Mouse (Mus musculus): ENCODE measurements around the gene Sft2d1. TPM values are rescaled to one million over a fixed set of nuclear protein-coding genes. Genes with fewer than 3 reads are reported as not detected.

The Sft2d1 gene
- total RNA-seq, 1 experiment from 2014 or later, result 56.3 TPM

- ATAC-seq (replicated peaks in 1 of 2; ENCODE audit: insufficient read depth in 1 of 2, low FRiP score in 2 of 2, low TSS enrichment in 1 of 2, low read depth in 1 of 2, poor library complexity in 2 of 2, severe bottlenecking in 2 of 2), result no peak
These were observed 30.6 kb downstream of the Sft2d1 start for GRCm38 (mm10) chr17:8341360-8341963.

- peak; percentile 67 to 69; a peak in 3 of 4 replicates for ATAC-seq (replicated peaks in 1 of 2; ENCODE audit: insufficient read depth in 1 of 2, low FRiP score in 2 of 2, low TSS enrichment in 1 of 2, low read depth in 1 of 2, poor library complexity in 2 of 2, severe bottlenecking in 2 of 2)
These were observed 31.8 kb downstream of the Sft2d1 start for GRCm38 (mm10) chr17:8342706-8343105.

- ATAC-seq (replicated peaks in 1 of 2; ENCODE audit: insufficient read depth in 1 of 2, low FRiP score in 2 of 2, low TSS enrichment in 1 of 2, low read depth in 1 of 2, poor library complexity in 2 of 2, severe bottlenecking in 2 of 2), result no peak
These were observed 32.5 kb downstream of the Sft2d1 start for GRCm38 (mm10) chr17:8343416-8343815.

- ATAC-seq (replicated peaks in 1 of 2; ENCODE audit: insufficient read depth in 1 of 2, low FRiP score in 2 of 2, low TSS enrichment in 1 of 2, low read depth in 1 of 2, poor library complexity in 2 of 2, severe bottlenecking in 2 of 2), result no peak
These were observed 36.9 kb downstream of the Sft2d1 start for GRCm38 (mm10) chr17:8347765-8348285.

- ATAC-seq (replicated peaks in 1 of 2; ENCODE audit: insufficient read depth in 1 of 2, low FRiP score in 2 of 2, low TSS enrichment in 1 of 2, low read depth in 1 of 2, poor library complexity in 2 of 2, severe bottlenecking in 2 of 2), result no peak
These were observed 38.0 kb downstream of the Sft2d1 start for GRCm38 (mm10) chr17:8348941-8349340.

- ATAC-seq (replicated peaks in 1 of 2; ENCODE audit: insufficient read depth in 1 of 2, low FRiP score in 2 of 2, low TSS enrichment in 1 of 2, low read depth in 1 of 2, poor library complexity in 2 of 2, severe bottlenecking in 2 of 2), result no peak
These were observed 40.2 kb downstream of the Sft2d1 start for GRCm38 (mm10) chr17:8351088-8351487.

GRCm38 (mm10) chr17:8355692-8356091 is 44.8 kb downstream of the Sft2d1 start, which contains the start of gene T2:
T2 (plus strand) TSS chr17:8355992.
- no peak for ATAC-seq (replicated peaks in 1 of 2; ENCODE audit: insufficient read depth in 1 of 2, low FRiP score in 2 of 2, low TSS enrichment in 1 of 2, low read depth in 1 of 2, poor library complexity in 2 of 2, severe bottlenecking in 2 of 2)

- ATAC-seq (replicated peaks in 1 of 2; ENCODE audit: insufficient read depth in 1 of 2, low FRiP score in 2 of 2, low TSS enrichment in 1 of 2, low read depth in 1 of 2, poor library complexity in 2 of 2, severe bottlenecking in 2 of 2), result no peak
These were observed 46.6 kb downstream of the Sft2d1 start for GRCm38 (mm10) chr17:8357498-8357897.

- ATAC-seq (replicated peaks in 1 of 2; ENCODE audit: insufficient read depth in 1 of 2, low FRiP score in 2 of 2, low TSS enrichment in 1 of 2, low read depth in 1 of 2, poor library complexity in 2 of 2, severe bottlenecking in 2 of 2), result no peak
These were observed 50.0 kb downstream of the Sft2d1 start for GRCm38 (mm10) chr17:8360876-8361275.

GRCm38 (mm10) chr17:8361281-8362103 is 50.6 kb downstream of the Sft2d1 start:
- ATAC-seq (replicated peaks in 1 of 2; ENCODE audit: insufficient read depth in 1 of 2, low FRiP score in 2 of 2, low TSS enrichment in 1 of 2, low read depth in 1 of 2, poor library complexity in 2 of 2, severe bottlenecking in 2 of 2), result no peak

- ATAC-seq (replicated peaks in 1 of 2; ENCODE audit: insufficient read depth in 1 of 2, low FRiP score in 2 of 2, low TSS enrichment in 1 of 2, low read depth in 1 of 2, poor library complexity in 2 of 2, severe bottlenecking in 2 of 2), result no peak
These were observed 56.9 kb downstream of the Sft2d1 start for GRCm38 (mm10) chr17:8367514-8368480.

- ATAC-seq (replicated peaks in 1 of 2; ENCODE audit: insufficient read depth in 1 of 2, low FRiP score in 2 of 2, low TSS enrichment in 1 of 2, low read depth in 1 of 2, poor library complexity in 2 of 2, severe bottlenecking in 2 of 2), result no peak
These were observed 57.7 kb downstream of the Sft2d1 start for GRCm38 (mm10) chr17:8368570-8368969.

GRCm38 (mm10) chr17:8369171-8369570 is 58.3 kb downstream of the Sft2d1 start:
- ATAC-seq (replicated peaks in 1 of 2; ENCODE audit: insufficient read depth in 1 of 2, low FRiP score in 2 of 2, low TSS enrichment in 1 of 2, low read depth in 1 of 2, poor library complexity in 2 of 2, severe bottlenecking in 2 of 2), result no peak

GRCm38 (mm10) chr17:8370634-8371229 is 59.8 kb downstream of the Sft2d1 start:
- no peak for ATAC-seq (replicated peaks in 1 of 2; ENCODE audit: insufficient read depth in 1 of 2, low FRiP score in 2 of 2, low TSS enrichment in 1 of 2, low read depth in 1 of 2, poor library complexity in 2 of 2, severe bottlenecking in 2 of 2)

GRCm38 (mm10) chr17:8371834-8372233 is 60.9 kb downstream of the Sft2d1 start:
- ATAC-seq (replicated peaks in 1 of 2; ENCODE audit: insufficient read depth in 1 of 2, low FRiP score in 2 of 2, low TSS enrichment in 1 of 2, low read depth in 1 of 2, poor library complexity in 2 of 2, severe bottlenecking in 2 of 2), result peak; percentile 93 to 96

GRCm38 (mm10) chr17:8372286-8373046 is 61.6 kb downstream of the Sft2d1 start:
- ATAC-seq (replicated peaks in 1 of 2; ENCODE audit: insufficient read depth in 1 of 2, low FRiP score in 2 of 2, low TSS enrichment in 1 of 2, low read depth in 1 of 2, poor library complexity in 2 of 2, severe bottlenecking in 2 of 2), result peak; percentile 64 to 72
